Mouse (Mus musculus): ENCODE data around the gene Vps54.
"Not testable (repeated sequence)": the region's sequence is repeated elsewhere in the genome, so short reads cannot be mapped to it uniquely, and the experiment has no call there.

Gene Vps54

DNA sequence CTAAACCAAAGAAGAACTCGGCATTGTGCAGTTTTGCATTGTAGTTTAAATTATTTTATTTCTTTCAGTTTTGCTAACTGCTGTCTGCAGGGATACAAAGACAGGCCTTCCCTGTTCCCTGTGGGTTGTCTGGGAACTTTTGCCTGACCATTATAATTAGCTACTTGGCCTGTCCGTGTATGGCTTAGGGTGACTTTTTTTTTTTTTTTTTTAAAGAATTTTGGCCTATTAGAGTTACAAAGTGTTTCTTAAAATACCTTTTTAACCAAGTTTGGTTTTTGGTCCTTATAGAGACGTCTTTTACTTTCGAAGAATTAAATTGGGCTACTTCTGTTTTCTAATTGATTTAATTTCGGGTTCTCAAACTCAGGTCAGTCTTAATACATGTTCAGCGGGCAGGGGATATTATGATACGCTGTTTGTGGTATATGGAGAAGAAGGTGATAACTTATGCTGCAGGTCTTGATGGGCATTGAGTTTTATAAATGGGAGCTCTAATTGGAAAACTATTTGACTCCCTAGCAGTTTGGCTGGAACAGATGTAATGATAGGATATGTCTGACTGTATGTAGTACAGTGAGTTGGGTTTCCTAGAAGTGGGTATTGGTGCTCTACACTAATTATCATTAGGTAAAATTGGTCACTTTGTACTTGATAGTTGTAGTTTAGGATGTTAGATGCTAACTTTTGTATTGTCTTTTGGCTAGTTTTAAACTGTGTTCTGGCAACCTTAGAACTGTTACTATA, 855 bp downstream of the Vps54 start:
- DNase-seq (ENCODE audit: low read depth, low spot score) = no peak

DNA sequence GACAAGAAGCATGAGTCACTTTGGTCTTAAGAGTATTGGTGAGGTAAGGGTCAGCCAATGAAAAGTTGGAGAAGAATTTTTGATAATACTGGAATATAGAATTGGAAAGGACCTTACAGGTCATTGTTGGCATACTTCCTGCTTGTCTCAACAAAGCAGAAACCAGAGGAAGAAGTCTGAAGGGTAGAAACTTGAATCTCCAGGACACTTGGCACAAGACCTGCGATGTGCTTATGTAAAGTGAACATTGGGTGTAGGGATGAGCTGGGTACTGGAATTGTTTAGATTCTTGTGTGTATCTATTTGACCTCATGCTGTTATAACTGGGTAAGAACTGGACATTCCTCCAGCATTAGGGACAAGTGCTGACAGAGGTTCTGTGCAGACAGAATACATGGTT, 2.3 kb downstream of the Vps54 start:
- DNase-seq (ENCODE audit: low read depth, low spot score) = no peak

DNA sequence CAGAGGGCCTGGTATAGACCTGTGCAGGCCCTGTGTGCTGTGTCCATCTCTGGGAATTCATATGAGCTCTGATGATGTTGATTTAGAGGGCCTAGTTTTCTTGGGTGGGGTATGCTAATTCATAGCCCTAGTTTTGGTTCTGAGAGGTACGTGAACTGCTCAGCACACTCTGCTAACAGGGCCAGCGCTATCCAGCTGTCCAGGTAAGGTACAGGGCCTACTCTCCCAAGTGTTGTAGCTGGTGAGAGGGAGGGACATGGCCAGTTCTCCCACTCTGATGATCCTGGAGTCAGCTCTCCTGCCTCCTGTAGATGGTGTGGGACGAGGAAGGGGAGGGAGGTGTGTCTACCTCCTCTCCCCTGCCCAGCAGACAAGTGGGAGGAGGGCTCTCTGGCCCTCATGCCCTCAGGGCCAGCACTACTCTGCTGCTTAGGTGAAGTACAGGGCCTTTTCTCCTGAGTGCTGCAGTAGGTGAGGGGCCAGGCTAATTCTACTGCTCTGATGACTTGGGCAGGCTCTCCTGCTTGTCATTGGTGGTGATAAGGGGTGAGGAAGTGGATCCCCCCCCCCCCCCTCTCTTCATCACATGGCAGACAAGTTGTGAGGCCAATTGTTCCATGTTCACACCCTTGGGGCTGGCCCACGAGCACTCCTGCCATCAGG, 8.3 kb downstream of the Vps54 start:
- no peak for DNase-seq (ENCODE audit: low read depth, low spot score)

DNA sequence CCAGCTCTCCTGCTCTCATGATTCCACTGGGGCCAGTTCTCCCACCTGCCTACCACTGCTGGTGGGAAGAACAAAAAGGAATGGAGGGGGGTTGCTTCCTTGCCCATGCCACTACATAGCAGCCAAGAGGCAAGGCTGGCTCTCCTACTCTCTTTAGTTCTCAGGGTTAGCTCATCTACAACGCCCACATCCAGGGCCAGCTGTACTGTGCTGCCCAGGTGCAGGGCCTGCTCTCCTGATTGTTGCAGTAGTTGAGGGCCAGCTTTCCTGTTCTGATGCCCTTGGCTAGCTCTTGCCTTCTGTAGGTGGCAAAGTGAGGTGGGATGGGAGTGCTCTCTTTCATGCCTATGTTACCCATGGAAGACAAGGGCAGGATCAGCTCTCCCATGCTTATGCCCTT, 8.9 kb downstream of the Vps54 start:
- no peak for DNase-seq (ENCODE audit: low read depth, low spot score)

DNA sequence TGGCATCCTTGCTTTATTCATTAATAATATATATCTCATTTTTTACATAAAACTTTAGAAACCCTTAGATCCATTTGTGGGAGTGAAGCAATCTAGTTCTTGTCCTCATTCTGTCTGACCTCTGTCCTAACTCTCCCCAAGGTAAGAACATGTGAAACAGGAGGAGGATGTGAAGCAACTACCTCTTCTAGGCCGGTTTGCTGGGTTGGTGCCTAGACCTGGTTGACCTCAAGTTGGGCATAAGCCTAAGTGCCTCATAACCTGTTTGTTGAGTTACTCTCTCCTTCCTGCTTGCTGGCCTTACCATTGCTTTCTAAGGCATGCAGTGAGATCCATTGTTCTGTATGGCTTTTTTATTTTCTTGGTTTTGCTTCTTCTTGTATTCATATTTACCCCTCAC, 11.3 kb downstream of the Vps54 start:
- DNase-seq (ENCODE audit: low read depth, low spot score) = no peak

DNA sequence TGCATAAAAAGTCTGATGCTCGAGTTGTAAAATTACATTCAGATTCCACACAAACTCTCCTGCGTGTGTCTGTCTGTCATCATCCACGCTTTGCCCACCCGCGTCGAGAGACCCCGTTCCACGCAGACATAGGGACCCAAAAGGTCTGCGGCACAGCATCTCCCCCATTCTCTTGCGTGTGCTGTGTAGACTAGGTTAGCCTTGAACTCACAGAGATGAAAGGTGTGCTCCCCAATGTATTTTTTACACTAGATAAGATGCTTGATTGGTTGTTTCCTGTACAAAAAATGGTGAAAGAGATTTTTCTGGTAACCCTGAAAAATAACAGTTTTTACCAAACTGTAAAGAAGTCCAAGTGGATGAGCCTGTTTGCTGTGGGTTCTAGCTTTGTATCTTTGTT, 19.5 kb downstream of the Vps54 start:
- DNase-seq (ENCODE audit: low read depth, low spot score) = not testable (repeated sequence)

DNA sequence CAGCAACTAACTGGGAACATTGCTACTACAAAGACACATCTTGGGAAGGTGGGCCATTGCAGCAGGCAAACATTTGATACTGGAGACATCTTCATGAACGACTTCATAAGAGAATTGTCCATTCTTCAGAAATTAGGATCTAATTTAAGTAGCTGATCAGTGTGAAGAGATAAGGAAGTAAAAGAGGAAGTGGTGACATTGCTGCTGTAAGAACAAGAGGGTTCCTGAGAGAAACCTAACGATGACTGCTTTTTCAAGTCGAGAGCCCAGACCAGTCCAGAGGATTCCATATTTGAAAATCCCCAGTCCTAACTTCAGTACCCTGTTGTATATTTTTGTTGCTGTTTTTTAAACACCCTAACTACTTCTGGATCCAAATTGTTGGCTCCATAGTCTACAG, 26.3 kb downstream of the Vps54 start:
- DNase-seq (ENCODE audit: low read depth, low spot score) = no peak

DNA sequence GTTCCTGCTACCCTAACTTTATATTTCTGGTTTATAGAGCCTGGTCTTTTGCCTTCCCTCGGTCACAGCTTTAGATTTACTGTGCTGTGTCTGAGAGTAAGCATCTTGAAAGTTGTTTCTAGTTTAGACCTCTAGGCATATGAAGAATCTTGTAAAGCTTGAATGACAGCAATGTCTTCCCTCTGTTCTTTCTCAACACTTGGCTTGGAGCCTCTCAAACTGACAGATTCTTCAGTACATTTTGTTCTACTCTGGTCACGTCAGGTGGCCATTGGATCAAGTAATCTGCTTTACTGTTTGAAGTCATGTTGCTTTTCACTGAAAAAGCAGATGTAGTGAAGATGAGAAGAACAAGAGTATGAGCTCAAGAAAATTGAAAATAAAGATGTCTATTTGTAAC, 37.1 kb downstream of the Vps54 start:
- DNase-seq (ENCODE audit: low read depth, low spot score) = no peak

DNA sequence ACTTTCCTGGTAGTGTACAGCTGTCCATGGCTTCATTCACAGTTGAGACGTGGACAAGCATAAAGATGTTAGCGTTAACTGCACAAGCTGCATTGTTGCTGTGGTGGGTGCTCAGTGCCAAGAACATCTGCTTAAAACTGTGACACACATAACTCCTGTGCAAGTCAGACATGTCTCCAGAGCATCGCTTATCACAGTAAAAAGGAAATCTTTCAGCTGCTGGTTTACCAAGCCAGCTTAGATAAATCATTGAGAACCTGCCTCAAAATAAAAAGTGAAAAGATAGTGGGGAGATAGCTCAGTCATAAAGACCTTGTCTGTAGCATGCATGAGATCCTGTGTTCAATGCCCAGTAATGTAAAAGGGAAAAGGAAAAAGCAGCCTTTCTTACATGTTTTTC, 47.3 kb downstream of the Vps54 start:
- no peak for DNase-seq (ENCODE audit: low read depth, low spot score)

DNA sequence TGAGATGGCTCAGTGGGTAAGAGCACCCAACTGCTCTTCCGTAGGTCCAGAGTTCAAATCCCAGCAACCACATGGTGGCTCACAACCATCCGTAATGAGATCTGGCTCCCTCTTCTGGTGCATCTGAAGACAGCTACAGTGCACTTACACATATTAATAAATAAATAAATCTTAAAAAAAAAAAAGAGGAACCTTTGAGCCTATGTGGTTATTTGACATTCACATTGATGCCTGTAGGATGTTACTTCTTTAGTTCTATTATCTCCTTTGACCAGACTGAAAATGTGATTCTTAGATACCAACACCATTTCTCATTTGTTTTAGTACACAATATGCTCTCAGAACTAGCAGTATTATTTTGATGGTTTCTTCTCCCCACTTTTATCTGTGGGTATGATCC, 49.1 kb downstream of the Vps54 start:
- DNase-seq (ENCODE audit: low read depth, low spot score) = not testable (repeated sequence)

DNA sequence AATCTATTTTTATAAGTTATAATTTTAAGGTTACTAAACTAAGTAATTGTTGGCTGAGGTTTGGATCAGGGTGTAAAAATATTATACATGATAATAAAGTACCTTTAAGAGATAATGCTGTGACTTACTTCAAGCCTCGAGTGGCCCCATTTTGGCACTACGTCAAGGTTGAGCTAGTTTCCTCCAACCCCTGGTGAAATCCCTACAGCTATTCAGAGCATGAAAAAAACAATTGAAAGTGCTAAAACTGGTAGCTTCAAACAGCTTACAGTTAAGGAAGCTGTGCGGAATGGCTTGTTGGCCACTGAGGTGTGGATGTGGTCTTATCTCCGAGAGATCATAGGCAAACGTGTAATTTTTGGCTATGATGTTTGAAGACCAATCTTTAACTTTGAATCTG, 56.4 kb downstream of the Vps54 start:
- no peak for DNase-seq (ENCODE audit: low read depth, low spot score)

DNA sequence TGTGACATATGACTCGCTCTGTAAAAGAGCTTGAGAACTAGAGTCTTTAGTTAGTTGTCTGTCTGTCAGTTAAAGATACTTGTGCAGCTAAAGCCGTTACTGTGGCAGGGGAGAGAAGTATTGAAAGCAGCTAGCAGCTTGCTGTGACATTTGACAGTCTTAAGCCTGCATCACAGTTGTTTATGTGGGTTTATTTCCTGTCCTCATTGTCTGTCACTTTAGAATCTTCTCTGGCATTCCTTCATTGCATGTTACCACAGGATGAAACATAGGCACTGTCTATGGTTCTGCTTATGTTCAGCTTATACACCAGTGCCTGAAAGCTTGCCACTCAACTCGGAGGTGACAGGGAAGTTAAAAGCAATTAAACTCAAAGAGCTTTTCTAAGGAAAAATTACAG, 64.5 kb downstream of the Vps54 start:
- no peak for DNase-seq (ENCODE audit: low read depth, low spot score)

DNA sequence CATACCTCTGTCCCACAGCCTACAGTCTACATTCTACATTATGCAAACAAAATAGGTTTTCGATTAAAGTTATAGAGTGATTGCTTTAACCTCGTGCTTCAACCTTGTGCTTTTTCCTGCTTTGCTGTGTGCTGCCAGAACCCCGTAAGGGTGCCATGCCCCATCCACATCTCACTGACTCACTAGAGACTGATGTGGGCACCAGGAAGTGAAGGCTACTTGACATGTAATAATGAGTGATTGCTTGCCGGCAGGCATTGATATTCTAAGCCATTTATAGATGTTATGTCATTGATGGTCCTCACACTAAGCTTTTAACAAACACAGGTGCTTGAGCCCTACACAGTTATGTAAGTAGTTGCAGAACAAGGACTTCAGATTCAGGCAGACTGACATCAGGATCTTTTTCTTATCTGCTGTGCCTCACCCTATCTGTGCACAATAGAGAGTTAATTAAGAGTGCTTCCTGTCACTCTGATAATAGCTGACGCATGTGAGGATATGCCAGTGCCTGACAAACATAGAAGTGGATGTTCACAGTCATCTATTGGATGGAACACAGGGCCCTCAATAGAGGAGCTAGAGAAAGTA, 68.1 kb downstream of the Vps54 start:
- DNase-seq (ENCODE audit: low read depth, low spot score) = no peak

DNA sequence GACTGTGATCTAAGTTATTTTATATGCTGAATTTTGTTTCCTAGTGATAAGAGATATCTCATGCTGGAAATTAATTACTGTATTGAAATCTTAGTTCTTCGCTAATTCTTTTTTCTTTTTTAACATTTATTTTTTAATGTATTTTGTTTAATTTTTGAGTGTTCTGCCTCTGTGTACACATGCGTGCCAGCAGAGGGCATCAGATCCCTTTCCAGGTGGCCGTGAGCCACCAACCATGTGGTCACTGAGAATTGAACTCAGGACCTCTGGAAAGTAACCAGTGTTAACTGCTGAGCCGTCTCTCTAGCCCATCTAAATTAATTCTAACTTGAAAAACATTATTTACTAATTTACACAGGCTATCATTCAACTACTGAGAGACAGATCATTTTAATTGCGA, 69.0 kb downstream of the Vps54 start:
- peak; percentile 40 for DNase-seq (ENCODE audit: low read depth, low spot score)

DNA sequence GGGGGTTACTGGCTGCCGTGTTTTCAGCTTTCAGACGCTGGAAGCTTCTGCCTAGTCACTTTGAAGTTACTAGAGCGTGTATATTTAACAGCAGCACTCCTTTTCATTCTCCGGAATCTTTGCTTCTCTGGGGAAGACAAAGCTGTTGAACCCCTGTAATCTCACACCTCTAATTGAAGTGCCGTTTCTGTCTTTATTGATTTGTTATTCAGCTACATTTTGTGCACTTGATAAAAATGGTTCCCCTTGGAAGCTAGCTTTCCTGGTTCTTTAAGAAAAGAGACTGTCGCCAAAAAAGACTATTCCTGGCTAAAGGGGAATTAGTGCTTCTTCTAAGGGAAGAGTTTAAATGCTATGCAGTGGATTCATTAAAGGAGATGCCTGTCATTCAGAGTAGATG, 70.4 kb downstream of the Vps54 start:
- DNase-seq (ENCODE audit: low read depth, low spot score) = no peak

DNA sequence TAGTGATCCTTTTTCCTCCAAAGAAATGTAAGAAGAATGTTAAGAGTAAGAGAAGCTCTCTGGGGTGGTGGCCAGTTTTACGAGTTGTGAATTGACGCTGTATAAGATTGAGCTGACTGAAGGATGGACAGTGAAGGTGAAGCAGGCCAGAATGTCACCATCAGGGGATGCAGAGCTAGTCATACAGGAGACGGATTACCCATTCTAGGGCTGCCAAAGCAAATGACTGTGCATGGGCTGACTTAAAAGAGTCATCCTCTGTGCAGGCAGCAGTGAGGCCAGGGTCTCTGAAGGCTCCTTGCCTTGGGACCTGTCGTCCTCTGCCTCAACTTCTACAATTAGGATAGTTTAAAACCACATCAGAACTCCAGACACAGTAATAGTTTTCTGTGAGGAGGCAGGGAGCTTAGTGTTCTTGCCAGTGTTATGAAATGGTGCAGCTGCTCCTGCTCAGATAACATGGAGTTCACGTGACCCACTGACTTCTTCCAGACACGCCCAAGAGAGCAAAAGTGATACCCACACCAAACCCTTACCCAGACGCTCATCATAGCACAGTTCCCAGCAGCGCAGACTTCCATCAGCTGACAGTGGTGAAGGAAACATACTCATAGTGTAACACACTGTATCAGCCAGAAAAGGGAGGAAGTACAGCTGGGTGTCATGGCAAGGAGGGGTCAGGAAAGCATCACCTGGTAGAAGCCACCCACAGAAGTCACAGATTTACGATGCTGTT, 75.0 kb downstream of the Vps54 start:
- DNase-seq (ENCODE audit: low read depth, low spot score) = no peak

DNA sequence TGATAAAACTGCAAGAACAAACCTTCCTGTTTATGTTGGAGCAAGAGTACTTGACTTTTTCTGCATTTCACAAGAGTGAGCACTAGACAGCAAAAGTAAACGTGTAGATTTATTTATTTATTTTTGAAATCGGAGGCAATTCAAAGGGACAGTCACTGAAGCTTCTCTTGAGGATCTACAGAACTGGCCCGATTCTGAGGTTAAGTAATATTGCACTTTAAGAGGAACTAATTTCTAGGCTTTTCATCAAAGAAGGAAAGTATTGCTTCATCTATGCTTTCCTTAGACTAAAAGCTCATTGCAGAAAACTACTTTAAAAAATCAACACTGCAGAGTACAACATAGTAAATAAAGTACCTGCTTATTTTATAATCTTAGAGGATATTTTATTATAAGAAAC, 82.5 kb downstream of the Vps54 start:
- no peak for DNase-seq (ENCODE audit: low read depth, low spot score)

DNA sequence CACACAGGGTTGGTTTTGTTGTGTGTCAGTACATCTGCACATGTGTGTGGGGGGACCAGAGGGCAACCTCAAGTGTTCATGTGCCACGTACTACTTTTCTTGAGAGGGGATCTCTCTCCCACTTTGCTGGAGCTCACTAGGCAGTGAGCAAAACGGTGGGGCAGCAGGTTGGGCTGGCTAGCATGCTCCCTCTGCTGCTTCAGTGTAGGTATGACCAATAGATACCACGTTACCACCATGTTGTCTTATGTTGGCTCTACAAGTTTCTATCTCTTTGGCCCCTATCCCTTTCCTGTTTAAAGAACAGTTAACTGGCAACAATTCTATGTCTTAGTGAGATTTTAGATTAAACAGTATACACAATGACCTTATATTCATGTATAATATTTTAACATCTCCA, 83.3 kb downstream of the Vps54 start:
- DNase-seq (ENCODE audit: low read depth, low spot score) = no peak

DNA sequence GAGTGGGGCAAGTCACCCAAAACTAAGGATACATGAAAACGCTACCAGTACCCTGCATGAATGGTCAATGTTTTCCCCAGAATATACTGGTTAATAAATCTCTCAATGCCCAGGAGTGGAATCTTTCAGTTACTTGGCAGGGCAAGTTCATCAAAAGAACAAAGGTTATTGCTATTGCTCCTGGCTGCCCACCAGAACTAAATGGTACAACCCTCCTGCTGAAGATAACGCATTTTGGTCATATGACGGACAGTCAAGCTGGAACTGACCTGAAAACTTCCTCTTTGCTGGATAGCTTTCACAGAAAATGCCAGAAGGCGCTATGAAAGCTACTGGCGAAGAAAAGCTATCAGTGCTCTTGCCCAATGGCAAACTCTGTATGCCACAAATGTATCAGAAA, 86.7 kb downstream of the Vps54 start:
- no peak for DNase-seq (ENCODE audit: low read depth, low spot score)

DNA sequence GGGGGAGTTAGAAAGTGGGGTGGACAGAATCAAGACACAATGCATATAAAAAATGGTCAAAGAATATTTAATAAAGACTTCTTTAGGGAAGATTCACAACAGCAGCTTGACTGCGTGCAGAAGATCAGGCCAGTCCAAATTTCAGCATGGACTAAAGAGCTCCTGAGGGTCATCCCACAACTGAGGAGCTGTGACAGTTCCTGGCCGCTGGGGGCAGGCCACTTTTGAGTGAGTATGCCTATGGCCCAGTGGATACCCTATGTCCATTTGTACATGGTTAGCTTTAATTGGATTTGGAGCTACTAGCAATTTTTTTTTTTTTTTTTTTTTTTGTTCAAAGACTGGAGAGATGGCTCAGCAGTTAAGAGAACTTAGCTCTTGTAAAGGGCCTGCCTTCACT, 87.7 kb downstream of the Vps54 start:
- no peak for DNase-seq (ENCODE audit: low read depth, low spot score)

DNA sequence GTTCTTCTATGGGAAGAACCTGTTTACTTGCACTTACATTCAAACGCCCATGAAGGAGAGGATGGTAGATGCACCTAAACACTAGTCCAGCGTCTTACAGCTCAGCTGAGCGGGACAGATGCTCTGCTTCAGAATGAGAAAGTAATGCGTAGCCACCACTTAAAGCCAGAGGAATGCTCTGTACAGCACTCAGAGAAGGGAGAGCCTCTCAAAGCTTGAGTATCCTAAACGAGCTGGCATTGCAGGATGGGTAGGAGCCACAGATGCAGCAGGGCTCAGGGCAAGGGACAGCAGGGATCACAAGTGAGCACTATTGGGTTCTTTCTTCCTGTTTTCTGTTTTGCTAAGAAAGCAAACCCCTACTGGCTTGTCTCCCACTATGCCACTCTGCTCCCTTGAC, 88.4 kb downstream of the Vps54 start:
- DNase-seq (ENCODE audit: low read depth, low spot score) = no peak

DNA sequence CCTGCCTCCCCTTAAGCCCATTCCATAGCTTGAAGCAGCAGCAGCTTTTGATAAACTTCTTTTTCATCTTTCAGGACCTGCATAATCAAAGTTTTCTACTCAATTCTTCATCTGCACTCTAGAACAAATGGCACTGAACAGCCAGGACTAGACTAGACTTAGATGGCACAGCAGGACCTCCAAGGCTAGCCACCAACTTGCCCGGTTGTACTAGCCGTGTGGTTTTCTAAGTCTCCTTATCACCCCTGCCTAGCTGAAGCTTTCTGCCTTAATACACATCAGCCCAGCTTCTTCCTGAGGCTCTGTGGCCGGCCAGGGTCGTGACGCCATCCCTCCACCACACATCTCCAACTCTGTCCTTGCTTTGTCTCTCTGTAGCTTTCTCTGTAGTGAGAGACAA, 89.1 kb downstream of the Vps54 start:
- DNase-seq (ENCODE audit: low read depth, low spot score) = no peak

Data from brain, adult 2 months (tissue).